Mouse (Mus musculus) frontal cortex, postnatal 36 days (tissue): Measurements from ENCODE around the gene Gm42674.

Experiments used
- DNase-seq, 2 experiments: peaks; one replicate each; pipeline ENCODE4 v3.0.0; 2022; ENCODE audit warnings: low spot score in 2 of 2

Gm42674 gene

GRCm38 (mm10) chr3:90623435-90624071 lies 21.8 kb downstream of the Gm42674 start:
- no peak for DNase-seq

- no peak for DNase-seq
Observed at GRCm38 (mm10) chr3:90625496-90625895, 23.8 kb downstream of the Gm42674 start.

GRCm38 (mm10) chr3:90626266-90627021 lies 24.7 kb downstream of the Gm42674 start:
- no peak for DNase-seq

- DNase-seq = no peak
Observed at GRCm38 (mm10) chr3:90627366-90627765, 25.7 kb downstream of the Gm42674 start.

- DNase-seq = no peak
Observed at GRCm38 (mm10) chr3:90627807-90628206, 26.1 kb downstream of the Gm42674 start.

- DNase-seq = no peak
Observed at GRCm38 (mm10) chr3:90629298-90629697, 27.6 kb downstream of the Gm42674 start.

GRCm38 (mm10) chr3:90631984-90632383 lies 30.3 kb downstream of the Gm42674 start:
- DNase-seq = no peak

- DNase-seq = no peak
Observed at GRCm38 (mm10) chr3:90638511-90639275, 37.0 kb downstream of the Gm42674 start.

- no peak for DNase-seq
Observed at GRCm38 (mm10) chr3:90639511-90640154, 37.9 kb downstream of the Gm42674 start.

GRCm38 (mm10) chr3:90640981-90641380 lies 39.3 kb downstream of the Gm42674 start:
- no peak for DNase-seq

GRCm38 (mm10) chr3:90644220-90644619 lies 42.5 kb downstream of the Gm42674 start:
- DNase-seq = peak; percentile 31 to 37

GRCm38 (mm10) chr3:90647291-90647690 lies 45.6 kb downstream of the Gm42674 start:
- DNase-seq = no peak

GRCm38 (mm10) chr3:90648981-90649380 lies 47.3 kb downstream of the Gm42674 start:
- DNase-seq = peak in 1 of 2 experiments; percentile 33

- peak in 1 of 2 experiments; percentile 20 for DNase-seq
Observed at GRCm38 (mm10) chr3:90649832-90650231, 48.1 kb downstream of the Gm42674 start.

- DNase-seq = peak; percentile 83 to 90
Observed at GRCm38 (mm10) chr3:90652878-90653508, 51.3 kb downstream of the Gm42674 start.

GRCm38 (mm10) chr3:90653717-90654116 lies 52.0 kb downstream of the Gm42674 start, which contains the start of gene S100a7a:
Gene S100a7a, plus strand, starts transcription at chr3:90654017.
- no peak for DNase-seq
